Mouse (Mus musculus): ENCODE results near the gene Csrnp3. TPM values are rescaled to one million over a fixed set of nuclear protein-coding genes. Genes with fewer than 3 reads are reported as not detected.
A peak's percentile ranks its signal among the peaks of the same experiment; 100 is the strongest.
"Not testable (repeated sequence)": the region's sequence is repeated elsewhere in the genome, so short reads cannot be mapped to it uniquely, and the experiment has no call there.

Csrnp3 gene
- polyA plus RNA-seq (2016; fragmentation: Nextera tagmentation; extraction: Ambion mirVana): 34.3 and 37.2 TPM in 2 replicates

DNA sequence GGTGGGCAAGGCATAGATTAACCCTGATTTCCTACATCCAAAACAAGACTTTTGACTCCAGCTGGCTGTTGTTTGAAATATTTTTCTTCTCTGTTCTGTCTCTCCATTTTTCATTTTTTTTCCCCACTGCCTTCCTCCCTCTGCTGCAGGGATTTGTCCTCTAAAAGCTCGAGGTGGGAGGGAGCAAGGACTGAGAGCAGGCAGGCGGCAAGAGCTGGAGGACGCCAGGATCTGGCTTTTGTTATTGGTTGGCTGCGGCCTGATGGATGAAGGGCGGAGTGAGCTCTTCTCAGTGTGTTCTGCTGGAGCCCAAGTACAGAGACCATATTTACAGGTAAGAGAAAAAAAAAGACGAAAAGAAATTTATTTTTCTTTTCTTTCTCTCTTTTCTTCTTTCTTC is at the start of gene Csrnp3:
Csrnp3 (plus strand) TSS at position 217 of the 400 bp plus-strand sequence.
- 2% methylated on average over 6 of the region's 6 CpGs for WGBS
- Histone ChIP-seq H3K27me3 (no peaks in the 10 kb centered on the region), H3K27ac (peak within 1 kb of the TSS; percentile 76), H3K4me3 (peak within 1 kb of the TSS; percentile 46), H3K36me3 (no peaks in the 10 kb centered on the region), H3K9ac (peak within 1 kb of the TSS; percentile 65), H3K9me3 (replicated peaks) (no peaks in the 10 kb centered on the region), H3K4me2 (replicated peaks) (peak within 1 kb of the TSS; percentile 57), H3K4me1 (peaks cover 12% of the 10 kb centered on the region)
- peak; percentile 88 for ATAC-seq (ENCODE audit: low FRiP score)

- Histone ChIP-seq H3K9me3 (replicated peaks) (peaks cover 9% of the 10 kb centered on the region), H3K4me1 (no peaks in the 10 kb centered on the region), H3K36me3 (no peaks in the 10 kb centered on the region), H3K27ac (no peak overlapping the region), H3K4me3 (no peak overlapping the region), H3K9ac (no peak overlapping the region), H3K27me3 (no peaks in the 10 kb centered on the region), H3K4me2 (replicated peaks) (no peak overlapping the region)
- ATAC-seq (ENCODE audit: low FRiP score): no peak
- WGBS: 100% methylated on average over 1 of the region's 1 CpGs
These were observed 44.4 kb upstream of the Csrnp3 start for GRCm38 (mm10) chr2:65801054-65801709.

DNA sequence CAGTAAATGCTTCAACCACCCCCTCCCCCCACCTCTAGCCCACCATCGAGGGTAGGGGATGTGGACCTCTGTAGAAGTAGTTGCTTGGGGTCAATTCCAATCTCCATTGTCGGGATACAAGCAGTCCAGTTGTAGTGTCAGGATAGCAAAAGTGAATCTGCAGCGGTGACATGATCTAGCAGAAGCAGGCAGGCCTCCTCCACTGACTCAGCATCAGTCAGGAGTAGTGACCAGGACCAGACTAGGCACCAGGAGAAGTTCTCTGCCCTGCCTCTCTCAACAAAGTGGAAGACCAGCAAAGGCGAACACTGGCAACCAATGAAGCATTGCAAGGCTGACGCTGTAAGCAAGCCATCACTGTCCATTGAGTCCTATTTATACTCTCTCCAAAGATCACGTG is 39.0 kb upstream of the Csrnp3 start:
- no peak for ATAC-seq (ENCODE audit: low FRiP score)
- no peak overlapping the region for H3K27ac ChIP-seq
- no peaks in the 10 kb centered on the region for H3K36me3 ChIP-seq
- no peaks in the 10 kb centered on the region for H3K27me3 ChIP-seq
- H3K4me1 ChIP-seq: no peaks in the 10 kb centered on the region
- no peak overlapping the region for H3K9ac ChIP-seq
- WGBS: 85% methylated on average over 6 of the region's 6 CpGs
- no peaks in the 10 kb centered on the region for H3K9me3 ChIP-seq (replicated peaks)
- H3K4me3 ChIP-seq: no peak overlapping the region
- no peak overlapping the region for H3K4me2 ChIP-seq (replicated peaks)

GRCm38 (mm10) chr2:65811203-65811602 is 34.4 kb upstream of the Csrnp3 start:
- H3K4me3 ChIP-seq; H3K9ac ChIP-seq; H3K27me3 ChIP-seq; H3K4me2 ChIP-seq (replicated peaks); ATAC-seq (ENCODE audit: low FRiP score); H3K27ac ChIP-seq; H3K4me1 ChIP-seq; H3K9me3 ChIP-seq (replicated peaks); H3K36me3 ChIP-seq: not testable (repeated sequence)
- 83% methylated on average over 6 of the region's 6 CpGs for WGBS

- Histone ChIP-seq H3K9me3 (replicated peaks) (no peaks in the 10 kb centered on the region), H3K4me3 (no peak overlapping the region), H3K4me2 (replicated peaks) (peak overlapping the region; percentile 31), H3K36me3 (no peaks in the 10 kb centered on the region), H3K9ac (no peak overlapping the region), H3K27me3 (no peaks in the 10 kb centered on the region), H3K27ac (no peak overlapping the region), H3K4me1 (no peaks in the 10 kb centered on the region)
- 48% methylated on average over 20 of the region's 20 CpGs for WGBS
- ATAC-seq (ENCODE audit: low FRiP score): peak; percentile 50
These were observed 27.3 kb upstream of the Csrnp3 start for GRCm38 (mm10) chr2:65818080-65818796.

DNA sequence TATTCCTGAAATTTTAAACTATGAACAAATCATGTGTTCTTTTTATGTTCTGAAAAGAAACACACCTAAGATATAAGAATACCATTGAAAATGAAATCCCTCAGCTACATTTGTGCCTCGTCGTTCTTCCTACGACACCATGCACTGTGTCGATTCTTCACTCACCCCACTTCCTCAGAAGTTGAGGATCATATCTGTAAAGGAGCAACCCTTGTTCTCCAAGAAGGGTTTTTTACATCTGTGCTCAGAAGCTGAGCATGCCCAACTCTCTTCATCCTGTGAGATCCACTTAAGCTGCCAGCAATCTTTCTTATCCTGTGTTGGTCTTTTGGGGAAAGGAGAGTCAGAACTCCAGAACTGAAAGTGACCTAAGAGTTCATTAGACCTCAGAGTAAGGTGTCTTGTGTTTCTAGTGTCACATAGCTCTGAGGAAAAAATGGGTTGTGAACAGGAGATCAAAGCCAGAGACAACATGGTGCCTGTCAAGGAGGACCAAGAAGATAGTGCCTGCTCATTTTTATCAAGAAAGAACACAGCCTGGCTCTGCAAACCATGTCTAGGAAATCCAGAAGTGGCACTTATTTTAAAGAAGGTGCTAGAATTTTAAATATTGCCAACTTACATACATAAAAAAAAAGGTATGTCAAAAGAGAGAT is 25.3 kb upstream of the Csrnp3 start:
- no peak overlapping the region for H3K27ac ChIP-seq
- no peaks in the 10 kb centered on the region for H3K9me3 ChIP-seq (replicated peaks)
- no peaks in the 10 kb centered on the region for H3K36me3 ChIP-seq
- H3K4me2 ChIP-seq (replicated peaks): no peak overlapping the region
- no peaks in the 10 kb centered on the region for H3K4me1 ChIP-seq
- no peak overlapping the region for H3K9ac ChIP-seq
- no peak for ATAC-seq (ENCODE audit: low FRiP score)
- H3K27me3 ChIP-seq: no peaks in the 10 kb centered on the region
- 87% methylated on average over 4 of the region's 4 CpGs for WGBS
- H3K4me3 ChIP-seq: no peak overlapping the region

DNA sequence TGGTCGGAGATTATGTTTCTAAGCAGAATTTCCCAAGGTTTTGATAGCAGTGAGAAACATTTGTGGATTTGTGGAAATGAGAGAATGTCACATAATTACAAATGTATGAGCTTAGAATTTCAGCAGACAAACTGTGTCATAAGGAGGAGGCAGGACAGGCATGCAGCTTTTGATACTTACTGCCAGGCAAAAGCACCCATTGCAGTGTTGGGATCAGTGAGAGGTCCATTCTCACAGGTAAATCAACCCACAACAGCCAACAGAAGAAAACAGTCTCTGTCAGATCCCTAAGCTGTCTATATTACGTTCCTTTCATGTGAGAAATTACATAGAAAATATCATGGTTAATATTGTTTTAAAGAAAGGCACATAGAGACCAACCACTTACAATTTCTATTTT is 19.3 kb upstream of the Csrnp3 start:
- Histone ChIP-seq H3K9me3 (replicated peaks) (no peaks in the 10 kb centered on the region), H3K36me3 (no peaks in the 10 kb centered on the region), H3K4me3 (no peak overlapping the region), H3K4me1 (no peaks in the 10 kb centered on the region), H3K4me2 (replicated peaks) (no peak overlapping the region), H3K27ac (no peak overlapping the region), H3K27me3 (no peaks in the 10 kb centered on the region), H3K9ac (no peak overlapping the region)
- WGBS: 92% methylated on average over 2 of the region's 2 CpGs
- ATAC-seq (ENCODE audit: low FRiP score): no peak

DNA sequence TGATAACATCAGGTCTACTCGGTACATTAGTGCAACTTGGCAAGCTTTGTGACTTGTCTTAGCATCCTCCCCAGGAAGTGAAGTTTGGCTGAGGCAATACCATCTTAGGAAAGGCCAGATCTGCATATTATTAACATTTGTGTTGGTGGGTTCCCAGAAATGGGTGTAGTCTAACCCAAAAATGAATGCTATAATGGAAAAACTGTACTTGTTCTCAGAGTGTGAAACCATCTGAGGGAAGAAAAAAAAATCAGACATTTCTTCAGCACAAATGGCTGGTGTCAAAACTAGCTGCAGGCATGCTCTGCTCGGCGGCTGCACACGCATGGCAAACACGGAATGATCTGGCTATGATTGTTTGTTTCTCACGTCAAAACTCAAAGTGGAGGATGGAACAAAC is 18.8 kb upstream of the Csrnp3 start:
- Histone ChIP-seq H3K27ac (no peak overlapping the region), H3K9ac (no peak overlapping the region), H3K4me2 (replicated peaks) (no peak overlapping the region), H3K9me3 (replicated peaks) (no peaks in the 10 kb centered on the region), H3K27me3 (no peaks in the 10 kb centered on the region), H3K4me1 (no peaks in the 10 kb centered on the region), H3K4me3 (no peak overlapping the region), H3K36me3 (no peaks in the 10 kb centered on the region)
- no peak for ATAC-seq (ENCODE audit: low FRiP score)
- 89% methylated on average over 6 of the region's 6 CpGs for WGBS

- Histone ChIP-seq H3K4me3 (no peak overlapping the region), H3K27ac (no peak overlapping the region), H3K9ac (no peak overlapping the region), H3K4me2 (replicated peaks) (no peak overlapping the region), H3K4me1 (no peaks in the 10 kb centered on the region), H3K27me3 (no peaks in the 10 kb centered on the region), H3K36me3 (no peaks in the 10 kb centered on the region), H3K9me3 (replicated peaks) (no peaks in the 10 kb centered on the region)
- no peak for ATAC-seq (ENCODE audit: low FRiP score)
- 98% methylated on average over 1 of the region's 1 CpGs for WGBS
These were observed 16.9 kb upstream of the Csrnp3 start for GRCm38 (mm10) chr2:65828699-65829098.

DNA sequence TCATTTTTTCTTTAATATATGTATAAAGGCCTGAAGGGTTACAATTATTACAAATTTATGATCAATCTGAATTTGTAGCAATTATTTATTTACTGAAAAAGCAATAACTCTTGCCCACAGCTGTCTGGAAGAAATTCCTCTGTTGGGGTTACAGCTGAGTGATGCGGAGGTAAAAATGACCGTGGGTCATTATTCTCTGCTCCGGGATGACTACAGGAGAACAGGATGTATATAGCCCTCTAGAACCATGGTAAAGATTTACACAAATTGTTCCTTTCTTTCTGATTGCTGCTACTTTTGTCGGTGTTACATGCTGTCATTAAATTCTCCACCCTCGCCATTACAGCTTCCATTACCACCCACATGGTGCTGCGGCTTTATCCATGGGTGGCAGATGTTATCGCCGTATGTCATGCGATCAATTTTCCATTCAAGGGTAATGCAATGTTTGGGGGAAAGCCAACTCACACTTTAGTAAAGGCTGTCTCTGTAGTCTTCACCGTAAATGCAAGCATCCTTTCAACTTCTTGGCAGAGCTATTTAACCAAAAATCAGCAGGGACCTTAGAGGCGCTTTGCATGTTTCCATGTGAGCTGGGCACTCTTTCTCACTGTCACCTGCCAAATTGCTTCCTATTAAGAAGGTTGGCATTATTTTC is 12.7 kb upstream of the Csrnp3 start:
- H3K9ac ChIP-seq: no peak overlapping the region
- H3K4me3 ChIP-seq: no peak overlapping the region
- no peaks in the 10 kb centered on the region for H3K9me3 ChIP-seq (replicated peaks)
- 76% methylated on average over 11 of the region's 11 CpGs for WGBS
- H3K27ac ChIP-seq: no peak overlapping the region
- H3K27me3 ChIP-seq: no peaks in the 10 kb centered on the region
- no peak for ATAC-seq (ENCODE audit: low FRiP score)
- no peaks in the 10 kb centered on the region for H3K36me3 ChIP-seq
- no peak overlapping the region for H3K4me2 ChIP-seq (replicated peaks)
- no peaks in the 10 kb centered on the region for H3K4me1 ChIP-seq

DNA sequence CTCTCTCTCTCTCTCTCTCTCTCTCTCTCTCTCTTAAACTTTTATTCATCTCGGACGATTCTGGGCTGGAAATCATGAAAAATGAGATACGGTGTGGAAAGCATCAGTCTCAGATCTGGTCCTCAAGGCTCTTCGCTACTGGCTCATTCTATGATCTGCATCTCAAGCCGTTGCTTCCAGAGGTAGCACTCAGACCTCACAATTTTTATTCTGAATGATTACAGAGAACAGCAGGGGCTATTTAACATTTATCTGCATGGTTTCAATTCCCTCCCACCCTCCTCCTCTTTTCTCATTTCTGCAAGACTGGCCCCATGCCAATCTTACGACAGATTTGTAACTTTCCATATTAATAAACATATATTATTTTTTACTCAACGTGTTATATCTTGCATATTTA is 12.1 kb upstream of the Csrnp3 start:
- H3K9me3 ChIP-seq (replicated peaks): no peaks in the 10 kb centered on the region
- H3K4me3 ChIP-seq: no peak overlapping the region
- H3K27ac ChIP-seq: no peak overlapping the region
- no peaks in the 10 kb centered on the region for H3K36me3 ChIP-seq
- H3K4me1 ChIP-seq: no peaks in the 10 kb centered on the region
- no peak for ATAC-seq (ENCODE audit: low FRiP score)
- 85% methylated on average over 7 of the region's 7 CpGs for WGBS
- no peaks in the 10 kb centered on the region for H3K27me3 ChIP-seq
- no peak overlapping the region for H3K4me2 ChIP-seq (replicated peaks)
- no peak overlapping the region for H3K9ac ChIP-seq

GRCm38 (mm10) chr2:65841606-65842005 is 4.0 kb upstream of the Csrnp3 start:
- Histone ChIP-seq H3K4me2 (replicated peaks) (no peak overlapping the region), H3K27me3 (no peaks in the 10 kb centered on the region), H3K4me1 (peaks cover 3% of the 10 kb centered on the region), H3K36me3 (no peaks in the 10 kb centered on the region), H3K27ac (no peak overlapping the region), H3K9ac (no peak overlapping the region), H3K4me3 (no peak overlapping the region), H3K9me3 (replicated peaks) (no peaks in the 10 kb centered on the region)
- WGBS: 79% methylated on average over 3 of the region's 3 CpGs
- no peak for ATAC-seq (ENCODE audit: low FRiP score)
